Mouse (Mus musculus) heart, postnatal 14 days (tissue): ENCODE results near the gene Rsu1. TPM values are rescaled to one million over a fixed set of nuclear protein-coding genes. Genes with fewer than 3 reads are reported as not detected.

Experiments used
- DNase-seq, 2 experiments: peaks; one replicate each; pipeline ENCODE4 v3.0.0; 2021 to 2022
- intact Hi-C: fragments of 180-260 bp; cut with DNase I; formaldehyde crosslinking; loops from one replicate; pipeline ENCODE4 v1.15.1; 2025
- total RNA-seq, 2 experiments: library from RNA; stranded (reverse); gene quantifications; 2 replicates each; pipeline ENCODE4 v1.2.3; 2021

Rsu1 gene
- total RNA-seq, 2 experiments from 2014 or later = 73.7 to 75.5 TPM

DNA sequence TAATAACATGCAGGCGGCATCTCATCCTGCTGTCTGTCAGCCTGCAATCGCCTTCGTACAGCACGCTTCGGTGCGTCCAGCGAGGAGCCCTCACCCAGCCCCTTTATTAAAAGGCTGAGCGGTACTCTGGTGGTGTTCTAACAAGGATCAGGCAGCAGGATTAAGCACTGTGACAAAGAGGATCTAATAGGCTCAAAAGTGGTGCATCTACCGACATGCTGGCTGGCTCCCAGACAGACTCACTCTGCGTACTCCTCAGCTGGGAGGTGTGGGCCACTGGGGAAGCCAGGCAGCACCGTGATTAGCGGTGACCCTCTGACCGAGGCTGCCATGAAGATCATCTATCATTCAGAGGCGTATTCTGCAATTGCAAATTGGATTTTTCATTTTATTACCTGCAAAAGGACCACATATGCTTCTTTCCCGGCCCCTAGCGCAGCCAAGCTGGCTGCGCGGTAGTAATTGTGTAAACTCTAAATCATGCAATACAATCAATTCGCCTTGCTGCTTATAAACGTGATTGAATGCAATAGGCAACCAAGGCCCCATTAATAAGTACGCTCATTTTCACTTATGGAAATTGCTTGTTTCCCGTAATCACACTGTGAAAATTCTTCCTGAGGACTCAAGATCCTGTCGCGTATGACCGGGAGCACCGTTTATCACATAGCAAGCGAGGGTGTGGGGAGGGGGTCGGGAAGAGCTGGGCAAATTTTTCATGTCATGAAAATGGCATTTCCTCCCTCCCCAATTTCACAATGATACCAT, 95.5 kb downstream of the Rsu1 start:
- no peak for DNase-seq
- intact Hi-C loops = no loop called here

DNA sequence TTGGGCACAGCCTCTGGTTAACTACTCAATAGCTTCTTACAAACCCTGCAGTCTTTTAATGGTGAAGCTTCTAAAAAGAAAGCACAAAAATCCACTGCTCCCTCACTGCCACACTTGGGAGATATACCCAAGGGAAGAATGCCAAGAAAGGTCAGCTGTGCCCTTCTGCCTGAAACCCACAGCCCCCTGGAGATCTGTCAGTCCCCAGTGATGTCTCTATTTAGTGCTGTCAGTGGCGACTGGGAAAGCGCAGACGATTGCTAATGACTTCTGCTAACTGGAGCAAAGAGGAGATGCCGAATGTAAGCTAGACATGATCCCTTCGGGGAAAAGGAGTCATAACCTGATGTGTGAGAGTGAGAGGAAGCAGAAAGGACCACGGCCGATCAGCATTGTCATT, 96.8 kb downstream of the Rsu1 start:
- no peak for DNase-seq
- intact Hi-C loops = no loop called here

DNA sequence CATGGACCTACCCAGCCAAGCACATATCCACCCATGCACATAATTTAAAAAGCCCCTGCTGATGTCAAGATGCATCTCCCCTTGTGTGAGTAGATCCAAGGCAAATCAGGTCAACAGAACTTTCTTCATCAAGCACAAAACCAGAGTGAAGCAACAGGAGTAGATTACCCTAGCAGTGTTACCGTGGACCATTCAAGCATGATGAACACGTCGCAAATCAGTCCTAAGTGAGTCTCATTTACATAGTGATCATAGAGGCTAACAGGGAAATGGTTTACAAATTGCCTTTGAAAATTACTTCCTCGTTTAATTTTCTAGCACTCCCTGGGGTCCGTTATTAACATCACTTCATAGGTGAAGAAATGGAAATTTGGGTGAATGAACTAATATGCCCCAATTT, 100.6 kb downstream of the Rsu1 start:
- intact Hi-C loops = no loop called here

DNA sequence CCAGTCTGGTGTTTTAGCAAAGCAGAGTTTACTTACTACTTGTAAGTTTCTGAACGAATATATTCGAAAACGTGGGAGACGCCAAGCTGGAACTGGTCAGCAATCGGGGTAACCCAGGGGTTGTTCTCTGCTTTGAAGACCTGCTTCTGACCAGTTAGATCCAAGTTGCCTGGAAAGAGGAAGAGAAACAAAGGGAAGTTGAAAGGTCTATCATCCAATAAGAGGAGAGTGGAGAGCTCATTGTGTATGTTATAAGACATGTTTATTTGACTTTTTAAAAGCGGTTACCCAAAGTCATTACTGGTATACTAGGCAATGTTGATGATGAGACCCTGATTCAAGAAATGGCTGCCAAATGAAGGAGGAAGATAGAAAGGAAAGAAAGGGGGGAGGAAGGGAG, 101.3 kb downstream of the Rsu1 start:
- no peak for DNase-seq
- intact Hi-C loops = no loop called here

More for the DNA sequence above, 100.6 kb downstream of the Rsu1 start:
- DNase-seq = no peak

DNA sequence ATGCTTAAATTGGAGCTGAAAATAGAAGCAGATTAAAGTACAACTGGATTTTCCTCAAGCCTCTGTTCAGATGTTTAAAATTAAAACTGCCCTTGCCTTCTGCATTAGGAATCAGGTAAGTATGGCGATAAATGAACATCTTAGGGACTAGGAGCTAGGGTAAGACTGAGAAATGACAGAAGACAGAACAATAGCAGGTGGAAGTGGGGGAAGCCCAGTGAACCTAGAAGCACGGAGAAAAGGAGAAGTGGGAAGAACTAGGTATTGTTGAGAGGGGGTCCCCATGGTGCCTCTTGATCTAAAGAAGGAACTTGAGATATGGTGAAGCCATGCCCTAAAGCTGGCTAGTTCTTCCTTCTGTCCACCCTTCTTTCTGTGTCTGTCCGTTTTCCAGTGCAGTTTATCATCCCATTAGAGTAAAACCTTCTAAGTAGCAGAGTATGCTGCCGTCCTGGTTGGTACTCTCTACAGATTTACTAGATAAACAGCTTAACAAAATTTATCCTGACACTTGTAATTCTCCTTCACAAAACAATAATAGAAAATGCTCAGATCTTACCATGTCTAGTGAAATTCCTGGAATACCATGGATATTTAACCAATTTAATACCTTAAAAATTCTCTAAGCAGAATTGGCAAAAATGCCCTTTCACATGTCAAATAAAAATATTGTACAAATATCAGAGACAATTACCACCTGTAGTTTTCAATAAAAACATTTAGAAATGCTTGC, 101.9 kb downstream of the Rsu1 start:
- intact Hi-C loops = no loop called here
- no peak for DNase-seq

DNA sequence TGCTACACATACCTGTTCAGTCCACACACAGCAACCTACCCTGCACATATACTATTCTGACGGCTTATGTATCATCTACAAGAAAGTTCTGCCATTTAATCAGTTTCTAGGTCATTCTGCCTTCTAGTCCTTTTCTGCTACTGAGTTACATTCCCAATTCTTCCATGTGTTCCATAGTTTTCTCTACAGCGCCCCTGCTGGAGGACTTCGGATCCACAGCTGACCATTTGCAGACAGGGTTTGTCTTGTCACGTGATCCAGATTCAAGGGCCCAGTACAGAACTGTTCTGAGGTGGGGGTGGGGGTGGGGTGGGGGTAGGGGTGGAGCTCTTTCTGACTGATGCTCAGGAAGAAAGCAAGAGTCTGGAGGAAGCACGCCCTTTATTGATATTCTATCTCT, 102.5 kb downstream of the Rsu1 start:
- DNase-seq = peak; percentile 17 to 25
- intact Hi-C loops = no loop called here

DNA sequence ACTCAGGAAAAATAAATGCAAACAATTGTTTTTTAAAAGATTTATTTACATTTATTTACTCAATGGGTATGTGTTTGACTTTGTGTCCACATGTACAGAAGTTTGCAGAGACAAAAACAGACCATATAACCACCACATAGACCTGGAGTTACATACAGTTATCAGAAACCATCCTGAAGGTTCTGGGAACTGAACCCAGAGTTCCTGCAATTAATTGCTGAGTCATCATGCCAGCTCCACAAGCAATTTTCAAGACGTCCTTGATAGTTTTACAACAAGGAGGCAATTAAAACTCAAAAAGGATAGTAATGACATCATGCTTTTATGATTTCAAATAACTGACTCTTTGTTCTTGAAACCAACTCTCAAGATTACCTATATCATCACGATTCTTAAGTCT, 109.5 kb downstream of the Rsu1 start:
- no peak for DNase-seq
- intact Hi-C loops = no loop called here

DNA sequence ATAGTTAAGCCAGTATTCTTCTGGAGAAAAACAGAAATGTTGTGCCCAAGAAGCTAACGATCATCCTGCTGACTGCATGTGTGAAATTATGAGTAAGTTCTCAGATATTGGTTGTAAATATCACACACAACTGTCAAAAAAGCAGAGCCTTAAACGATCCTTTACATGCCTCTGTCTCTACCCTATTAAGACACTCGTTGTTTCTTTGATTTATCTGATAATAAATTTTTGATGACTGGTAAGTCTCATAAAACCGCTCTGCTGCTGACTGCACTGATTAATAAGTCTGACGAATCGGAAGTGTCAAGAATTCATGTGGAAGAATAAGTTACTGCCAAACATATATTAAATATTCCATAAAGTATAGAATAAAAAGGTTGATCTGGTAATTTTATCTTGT, 126.0 kb downstream of the Rsu1 start:
- no peak for DNase-seq
- intact Hi-C loops = no loop called here

DNA sequence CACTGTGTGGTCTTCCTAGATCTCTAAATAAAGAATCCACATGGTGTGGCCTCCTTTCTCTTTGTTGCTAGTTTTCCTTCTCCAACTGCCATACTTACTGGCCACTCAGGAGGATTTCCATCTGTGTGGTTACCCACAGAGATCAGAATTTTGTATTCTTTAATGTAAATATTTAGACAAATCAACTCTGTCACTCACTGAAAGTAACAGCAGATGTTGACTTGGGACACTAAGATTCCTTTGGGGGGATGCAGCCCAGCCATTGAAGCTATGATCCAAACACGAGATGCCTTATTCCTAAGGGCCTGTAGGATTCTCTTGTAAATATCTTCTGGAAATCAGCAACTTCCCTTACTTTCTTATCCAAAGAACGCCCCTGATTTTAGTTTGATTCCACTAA, 136.3 kb downstream of the Rsu1 start:
- intact Hi-C loops = no loop called here
- no peak for DNase-seq

DNA sequence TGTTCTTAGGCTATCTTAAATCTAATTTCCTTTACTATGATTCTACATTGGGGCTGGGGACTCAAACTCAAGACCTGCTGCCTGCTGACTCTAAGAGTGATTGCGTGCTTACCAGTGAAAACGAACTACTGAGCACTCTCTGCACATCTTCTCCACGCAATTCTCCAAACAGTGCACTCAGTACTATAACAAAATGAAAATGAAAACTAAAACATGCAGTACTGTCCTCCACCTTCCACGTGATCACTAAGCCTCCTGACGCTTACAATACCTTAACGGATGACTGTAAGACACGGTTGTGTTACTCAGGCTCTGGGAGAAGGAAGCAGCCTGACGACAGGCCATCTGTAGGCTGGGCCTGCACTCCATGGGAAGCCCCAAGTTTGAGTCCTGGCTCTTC, 138.4 kb downstream of the Rsu1 start:
- intact Hi-C loops = no loop called here
- no peak for DNase-seq

DNA sequence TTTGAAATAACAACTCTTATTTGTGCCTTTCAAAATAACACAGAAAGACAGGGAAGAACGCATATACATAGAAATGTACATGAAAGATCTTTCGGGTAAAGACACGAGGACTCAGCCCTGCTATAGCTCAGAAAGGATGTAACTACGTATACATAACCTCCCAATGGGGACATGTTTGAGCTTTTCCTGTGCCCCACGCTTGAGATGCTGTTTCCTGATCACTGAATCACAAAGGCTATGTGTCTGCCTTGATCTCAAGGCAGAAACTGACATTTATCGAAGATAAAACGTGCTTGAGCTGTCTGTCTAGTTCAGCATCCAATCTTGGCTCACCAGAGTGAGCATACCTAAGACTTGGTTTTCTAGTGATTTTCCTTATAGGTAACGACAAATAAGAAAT, 138.8 kb downstream of the Rsu1 start:
- intact Hi-C loops = no loop called here

DNA sequence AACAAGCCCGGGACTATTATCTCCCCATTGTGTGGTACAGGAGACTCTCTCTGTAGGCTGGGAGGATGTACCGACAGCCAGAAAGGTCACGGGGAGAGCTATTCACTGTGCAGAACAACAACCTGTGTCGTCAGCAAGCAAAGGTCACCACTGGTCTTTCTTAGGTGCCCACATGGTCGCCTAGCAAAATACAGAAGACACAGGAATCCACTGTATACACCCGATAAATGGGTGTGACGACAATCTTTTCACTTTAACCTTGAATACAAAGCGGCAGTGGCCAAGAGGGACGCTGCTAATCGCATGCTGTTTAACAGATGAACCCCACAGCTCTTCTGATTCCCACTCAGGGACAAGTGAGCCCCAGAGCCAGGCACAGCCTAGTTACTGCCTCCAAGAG, 141.4 kb downstream of the Rsu1 start:
- intact Hi-C loops = no loop called here
- DNase-seq = no peak

More for the DNA sequence above, 138.8 kb downstream of the Rsu1 start:
- DNase-seq = no peak

DNA sequence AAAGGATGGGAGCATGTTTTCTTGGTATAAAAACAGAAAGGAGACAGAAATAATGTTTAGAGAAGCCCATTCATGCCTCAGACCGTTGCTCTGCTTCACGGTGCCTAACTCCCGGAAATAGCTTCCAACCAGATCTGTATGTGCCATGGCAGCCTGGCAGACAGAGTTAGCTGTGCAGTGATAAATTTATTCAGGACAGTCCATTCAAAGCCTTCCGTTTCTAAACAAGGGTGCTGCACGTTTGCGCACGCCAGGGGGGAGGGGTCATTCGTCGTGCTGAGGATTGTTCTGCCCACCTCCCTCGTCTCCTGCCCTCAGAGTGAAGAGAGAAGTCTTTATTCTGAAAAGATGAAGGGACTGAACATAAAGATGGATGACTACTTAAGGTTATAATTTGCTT, 141.9 kb downstream of the Rsu1 start:
- intact Hi-C loops = no loop called here
- DNase-seq = no peak

DNA sequence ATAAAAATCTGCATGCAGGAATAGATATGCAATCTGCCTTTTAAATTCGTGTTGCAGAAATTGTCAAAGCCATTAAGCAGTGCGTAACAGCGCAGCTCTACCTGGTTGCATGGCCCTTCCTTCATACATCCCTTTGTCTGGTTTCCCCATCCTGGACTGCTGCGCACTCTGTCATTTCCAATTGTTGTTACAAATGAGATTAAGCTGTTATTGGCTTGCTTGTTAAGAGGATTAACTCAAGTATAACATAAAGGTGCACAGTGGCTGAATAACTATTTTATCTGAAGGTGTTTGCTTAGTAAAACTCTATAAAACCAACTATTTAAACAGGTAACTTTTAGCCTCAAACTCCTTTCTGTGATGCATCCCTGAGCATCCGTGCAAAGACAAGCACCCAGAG, 150.8 kb downstream of the Rsu1 start:
- DNase-seq = no peak
- intact Hi-C loops = no loop called here

DNA sequence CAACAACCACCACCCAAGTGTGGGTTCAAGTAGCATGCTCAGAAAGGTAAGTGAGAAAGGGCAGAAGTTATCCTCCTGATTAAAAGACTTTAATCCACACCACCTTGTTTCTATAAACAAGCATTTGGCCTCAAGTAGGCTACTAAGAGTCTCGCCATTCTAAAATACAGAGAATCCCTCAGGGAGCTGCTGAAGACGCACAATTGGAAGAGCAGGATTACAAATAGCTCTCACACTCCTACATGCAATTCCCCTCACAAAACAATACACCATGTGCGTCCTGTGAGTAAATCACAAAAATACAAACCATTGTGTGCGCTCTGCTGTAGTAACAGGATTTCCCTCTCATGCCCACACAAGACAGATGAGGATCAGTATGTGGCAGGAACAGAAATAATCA, 153.3 kb downstream of the Rsu1 start:
- no peak for DNase-seq
- intact Hi-C loops = no loop called here

DNA sequence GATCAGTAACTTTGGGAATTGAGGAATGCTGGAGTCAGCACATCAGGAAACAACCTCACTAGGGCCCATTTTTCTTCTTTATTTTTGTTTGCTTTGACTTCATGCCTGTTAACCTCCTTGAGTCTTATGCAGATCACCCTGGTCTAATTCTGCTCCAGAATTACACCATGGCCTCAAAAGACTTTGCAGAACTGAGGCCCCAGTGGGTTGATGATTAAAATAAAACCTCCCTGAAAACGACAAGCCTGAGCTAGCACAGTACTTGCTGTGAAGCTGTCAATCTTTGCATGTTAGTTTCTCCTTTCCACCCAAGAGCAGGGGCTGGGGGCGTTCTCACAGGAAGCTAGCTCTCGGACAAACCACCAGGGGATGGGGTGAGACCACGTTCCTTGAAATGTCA, 164.7 kb downstream of the Rsu1 start:
- no peak for DNase-seq
- intact Hi-C loops = no loop called here

DNA sequence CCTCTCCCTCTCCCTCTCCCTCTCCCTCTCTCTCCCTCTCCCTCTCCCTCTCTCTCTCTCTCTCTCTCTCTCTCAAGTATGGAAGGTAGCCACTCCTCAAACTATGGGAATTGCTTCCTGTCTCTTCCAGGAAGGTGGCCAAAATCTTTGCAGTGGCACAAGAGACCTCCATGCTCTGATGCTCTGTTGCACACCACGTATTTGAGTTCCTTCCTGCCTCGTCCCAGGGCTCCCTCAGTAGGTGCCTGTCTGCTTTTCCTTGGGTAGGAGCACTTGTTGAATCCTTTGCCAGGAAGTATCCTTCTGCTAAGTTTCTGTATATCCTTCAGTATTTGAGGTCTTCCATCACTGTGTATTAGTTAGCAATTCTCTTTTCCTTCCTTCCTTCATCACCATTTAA, 166.8 kb downstream of the Rsu1 start:
- intact Hi-C loops = no loop called here
- no peak for DNase-seq

DNA sequence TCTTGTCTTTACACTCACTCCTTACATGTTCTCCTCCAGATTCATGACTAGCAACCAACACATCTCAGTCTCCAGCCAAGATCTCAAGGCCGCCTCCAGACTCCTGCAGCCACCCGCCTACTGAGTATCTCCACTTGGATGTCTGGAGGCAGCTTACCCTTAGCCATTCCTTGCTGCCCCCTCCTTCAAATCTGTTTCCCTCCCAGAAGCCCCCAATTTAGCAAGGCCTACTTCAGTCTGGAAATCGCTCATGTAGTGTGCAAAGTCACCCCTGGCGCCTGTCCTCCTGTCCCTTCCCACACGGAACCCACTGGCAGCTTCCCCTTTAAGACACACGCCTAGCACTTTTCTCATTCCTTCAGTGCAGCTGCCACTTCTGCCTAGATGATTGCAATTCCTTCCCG, 167.4 kb downstream of the Rsu1 start:
- no peak for DNase-seq
- intact Hi-C loops = no loop called here

DNA sequence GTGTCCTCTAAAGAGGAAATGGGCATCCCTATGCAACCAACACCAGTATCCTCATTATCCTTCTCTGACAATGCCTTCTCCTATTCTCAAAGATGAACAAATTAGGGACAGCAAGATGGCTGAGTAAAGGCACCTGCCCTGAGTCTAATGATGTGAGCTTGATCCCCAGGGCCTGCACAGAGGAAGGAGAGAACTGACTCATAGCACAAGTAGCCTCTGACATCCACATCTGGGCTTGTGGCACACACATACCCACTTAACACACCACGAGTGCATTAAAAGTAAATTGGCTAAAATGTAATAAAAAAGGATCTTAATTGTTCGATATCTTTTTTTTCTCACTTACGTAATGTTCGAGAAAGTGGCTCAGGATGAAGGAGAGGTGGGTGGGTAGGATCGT, 177.2 kb downstream of the Rsu1 start:
- no peak for DNase-seq
- intact Hi-C loops = no loop called here

DNA sequence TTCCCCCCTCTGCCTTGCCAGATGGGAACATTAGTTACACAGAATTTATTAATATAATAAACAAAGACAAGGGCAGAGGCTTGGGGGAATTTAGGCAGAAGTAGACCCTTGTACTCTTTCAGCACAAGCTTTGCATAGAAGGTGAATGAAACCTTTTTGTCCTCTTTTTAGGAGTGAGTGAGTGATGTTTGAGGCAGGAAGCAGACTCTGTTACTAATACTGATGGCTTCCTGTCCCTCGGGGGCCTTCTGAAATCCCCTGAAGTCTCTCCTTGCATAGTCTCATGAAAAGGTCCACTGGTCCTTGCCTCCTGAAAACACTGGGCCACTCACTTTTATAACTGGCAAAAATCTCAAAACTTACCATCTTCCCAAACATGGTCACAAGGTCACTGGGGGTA, 177.6 kb downstream of the Rsu1 start:
- intact Hi-C loops = no loop called here
- DNase-seq = no peak

DNA sequence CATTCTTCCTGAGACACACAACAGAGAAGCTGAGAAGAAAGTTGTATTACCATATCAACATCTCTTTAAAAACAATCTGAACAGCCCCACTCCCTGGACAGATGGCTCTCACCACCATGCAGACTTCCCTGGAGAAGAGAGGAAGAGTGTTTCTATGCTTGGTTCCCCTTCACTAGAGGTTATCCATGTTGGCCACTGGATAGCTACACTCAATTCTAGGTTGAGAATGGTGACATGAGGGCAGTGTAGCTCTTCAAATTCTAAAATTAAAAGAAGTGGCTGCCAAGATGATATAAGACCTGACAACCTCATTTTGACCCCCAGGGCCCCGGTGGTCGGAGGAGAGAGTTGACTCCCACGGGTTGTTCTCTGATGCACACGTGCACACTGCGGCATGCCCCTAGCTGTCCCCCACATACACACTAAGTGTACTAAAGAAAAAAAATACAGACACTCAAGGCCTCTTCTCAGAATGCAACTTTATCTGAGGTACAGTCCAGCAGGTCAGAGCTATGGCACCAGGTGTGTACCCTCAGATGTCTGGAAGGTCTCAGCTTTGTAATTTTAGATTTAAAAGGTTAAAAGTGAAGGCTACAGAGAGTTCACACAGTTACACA, 179.7 kb downstream of the Rsu1 start:
- DNase-seq = no peak
- intact Hi-C loops = no loop called here

DNA sequence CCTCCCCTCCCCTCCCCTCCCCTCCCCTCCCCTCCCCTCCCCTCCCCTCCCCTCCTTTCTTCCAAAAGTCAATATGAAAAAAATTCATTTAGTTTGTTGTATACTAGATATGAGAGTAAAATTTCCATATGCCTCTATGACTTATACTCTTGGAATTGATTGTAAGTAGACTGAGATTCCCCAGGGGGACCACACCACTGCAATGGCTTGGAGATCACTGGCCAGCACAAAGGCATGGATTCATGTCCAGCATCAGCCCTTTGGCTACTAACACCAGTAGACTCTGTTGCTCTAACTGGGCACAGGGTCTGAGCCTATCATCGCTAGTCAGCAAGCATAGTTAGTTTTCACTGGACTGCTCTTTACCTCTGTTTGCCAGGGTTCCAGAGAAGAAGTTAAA, 180.4 kb downstream of the Rsu1 start:
- intact Hi-C loops = no loop called here
- no peak for DNase-seq
